Mouse (Mus musculus): ENCODE results near the gene Pank4.

The Pank4 gene

GRCm38 (mm10) chr4:154942632-154943322 lies 21.1 kb upstream of the Pank4 start:
- intact Hi-C loops (cut with DNase I): no loop called here

GRCm38 (mm10) chr4:154943323-154944039 lies 20.4 kb upstream of the Pank4 start:
- intact Hi-C loops (cut with DNase I): loop anchor here (2.0 kb wide), 1 partner anchor 67 kb away; no protein-coding TSS in a partner anchor

DNA sequence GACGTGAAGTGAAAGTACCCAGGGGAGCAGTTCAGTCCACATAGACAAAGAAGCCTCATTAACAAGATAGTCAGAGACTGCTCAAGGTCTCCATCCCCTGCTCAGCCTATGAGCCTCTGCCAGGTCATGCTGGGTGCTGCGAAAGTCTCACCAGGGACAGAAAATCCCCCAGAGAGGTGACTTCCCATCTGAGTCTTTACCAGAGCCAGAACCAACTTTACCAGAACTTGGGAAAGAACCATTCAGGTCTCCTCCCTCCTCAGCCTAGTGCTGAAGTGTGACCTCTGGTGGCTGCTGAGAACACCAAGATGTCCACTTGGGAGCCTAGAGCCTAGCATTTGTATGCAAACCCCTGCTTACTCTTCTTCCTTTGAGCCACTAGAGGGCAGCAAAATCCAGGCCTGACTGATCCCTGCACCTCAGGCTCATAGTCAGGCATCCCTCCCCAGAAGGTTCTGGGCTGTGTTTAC lies 19.8 kb upstream of the Pank4 start:
- intact Hi-C loops (cut with DNase I): loop anchor here (2.0 kb wide), 1 partner anchor 67 kb away; no protein-coding TSS in a partner anchor

DNA sequence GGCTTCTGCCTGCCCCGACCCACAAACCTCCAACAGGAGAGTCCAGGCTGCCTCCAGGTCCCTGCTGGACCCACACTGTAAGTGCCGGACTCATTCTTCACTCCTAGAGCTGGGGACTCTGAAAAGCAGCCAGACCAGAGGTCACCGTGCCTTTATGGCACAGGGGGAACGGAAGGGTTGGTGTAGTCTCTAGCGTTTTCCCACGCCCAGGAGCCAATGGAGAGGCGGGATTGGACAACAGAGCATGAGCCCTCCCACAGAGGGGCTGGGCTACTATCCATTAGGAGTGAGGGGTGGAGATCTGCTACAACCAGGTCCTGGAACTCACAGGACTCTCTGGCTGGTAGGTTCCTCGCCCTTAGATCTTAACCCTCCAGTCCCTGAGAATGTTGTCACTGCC lies 17.6 kb upstream of the Pank4 start:
- intact Hi-C loops (cut with DNase I): loop anchor here (5.0 kb wide), 2 partner anchors 41 to 116 kb away; no protein-coding TSS in a partner anchor

DNA sequence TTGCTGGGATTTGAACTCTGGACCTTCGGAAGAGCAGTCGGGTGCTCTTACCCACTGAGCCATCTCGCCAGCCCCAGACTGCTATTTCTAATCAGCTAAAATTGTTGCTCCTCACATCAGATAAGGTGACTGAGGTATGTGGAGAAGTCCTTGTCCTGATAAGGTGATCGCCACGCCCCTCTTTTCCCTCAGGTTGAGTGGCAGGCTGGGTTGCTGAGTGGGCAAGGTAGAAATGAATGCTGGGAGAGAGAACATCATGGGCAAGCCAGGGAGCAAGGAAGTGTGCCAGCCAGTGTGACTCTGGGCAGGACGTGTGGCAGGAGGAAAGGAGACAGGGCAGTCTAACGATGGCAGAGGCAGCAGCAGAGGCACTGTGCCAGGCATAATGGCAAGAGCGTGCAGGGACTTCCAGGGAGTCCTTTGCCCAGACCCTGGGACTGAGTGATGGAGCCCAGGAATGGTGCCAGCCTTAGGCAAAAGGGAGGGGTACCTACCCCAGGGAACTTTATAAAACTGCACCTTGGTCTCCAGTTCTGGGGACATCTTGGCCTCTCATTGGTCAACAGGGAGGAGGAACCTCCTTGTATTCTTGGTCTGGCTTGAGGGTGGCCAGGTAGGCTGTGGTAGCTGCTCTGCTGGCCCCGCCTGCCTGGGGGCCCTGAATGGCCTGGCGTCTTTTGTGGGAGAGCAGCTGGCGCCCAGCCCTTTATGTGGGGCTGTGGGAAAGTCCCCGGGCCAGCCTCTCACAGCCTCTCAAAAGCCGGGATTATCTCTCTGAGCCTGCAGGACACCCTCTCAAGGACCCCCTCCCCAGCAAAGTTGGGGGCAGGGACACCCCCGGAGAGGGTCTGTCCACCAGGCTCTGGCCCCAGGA lies 15.6 kb upstream of the Pank4 start:
- intact Hi-C loops (cut with DNase I): loop anchor here (5.0 kb wide), 2 partner anchors 39 to 114 kb away; no protein-coding TSS in a partner anchor

DNA sequence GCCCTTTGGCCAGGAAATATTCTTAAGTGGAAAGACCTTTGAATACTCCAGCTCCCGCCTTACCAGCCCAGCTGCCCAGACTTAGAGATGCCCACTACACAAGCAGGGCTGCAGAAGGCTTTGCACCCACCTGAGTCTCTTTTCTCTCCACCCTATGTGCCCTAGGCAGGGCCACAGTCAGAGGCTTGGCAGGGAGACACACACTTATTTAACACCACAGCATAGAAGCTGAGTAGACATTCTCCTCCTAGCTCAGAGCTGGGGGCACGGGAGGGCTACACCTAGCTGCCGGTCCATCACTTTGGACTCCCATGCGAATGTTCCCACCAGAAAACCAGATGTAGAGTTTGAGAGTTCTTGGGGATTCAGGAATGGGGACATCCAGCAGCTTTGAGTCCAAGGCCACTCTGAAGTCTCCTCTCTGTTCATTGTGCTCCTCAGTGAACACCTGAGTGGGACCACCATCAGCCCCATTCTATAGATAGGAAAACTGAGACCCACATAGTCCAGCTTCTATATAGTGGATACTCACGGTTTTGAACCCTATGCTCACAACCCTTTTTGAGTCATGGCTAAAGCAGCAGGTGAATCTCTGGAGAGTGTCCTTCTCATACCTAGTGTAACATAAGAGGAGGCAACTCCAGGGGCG lies 14.9 kb upstream of the Pank4 start:
- intact Hi-C loops (cut with DNase I): loop anchor here (5.0 kb wide), 2 partner anchors 38 to 113 kb away; no protein-coding TSS in a partner anchor

- intact Hi-C loops (cut with DNase I): loop anchor here (5.0 kb wide), 2 partner anchors 38 to 113 kb away; no protein-coding TSS in a partner anchor
Measured at GRCm38 (mm10) chr4:154949589-154949982, 14.3 kb upstream of the Pank4 start.

GRCm38 (mm10) chr4:154952461-154953241 lies 11.3 kb upstream of the Pank4 start:
- intact Hi-C loops (cut with DNase I): no loop called here

- intact Hi-C loops (cut with DNase I): no loop called here
Measured at GRCm38 (mm10) chr4:154956604-154957003, 7.3 kb upstream of the Pank4 start.

- intact Hi-C loops (cut with DNase I): no loop called here
Measured at GRCm38 (mm10) chr4:154957289-154957993, 6.5 kb upstream of the Pank4 start.

DNA sequence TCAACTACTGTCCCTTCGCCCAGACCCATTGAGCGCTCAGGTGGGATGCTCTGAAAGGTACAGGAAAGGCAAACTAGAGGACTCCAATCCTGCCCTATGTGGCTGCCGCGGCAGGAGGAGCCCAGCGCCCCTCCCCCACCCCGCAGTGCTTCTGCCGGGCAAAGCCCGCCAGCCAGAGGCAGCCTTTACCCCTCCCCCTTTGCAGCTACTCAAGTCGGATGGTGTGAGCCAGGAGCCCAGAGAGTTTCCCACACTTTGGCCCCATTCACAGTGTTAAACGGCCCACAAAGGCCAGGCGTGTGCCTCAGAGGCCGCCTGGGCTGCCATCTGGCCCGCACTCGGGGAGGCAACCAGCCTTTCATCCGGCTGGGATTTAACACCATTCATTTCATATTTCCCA lies 5.8 kb upstream of the Pank4 start:
- intact Hi-C loops (cut with DNase I): no loop called here

- intact Hi-C loops (cut with DNase I): no loop called here
Measured at GRCm38 (mm10) chr4:154958621-154959020, 5.3 kb upstream of the Pank4 start.

DNA sequence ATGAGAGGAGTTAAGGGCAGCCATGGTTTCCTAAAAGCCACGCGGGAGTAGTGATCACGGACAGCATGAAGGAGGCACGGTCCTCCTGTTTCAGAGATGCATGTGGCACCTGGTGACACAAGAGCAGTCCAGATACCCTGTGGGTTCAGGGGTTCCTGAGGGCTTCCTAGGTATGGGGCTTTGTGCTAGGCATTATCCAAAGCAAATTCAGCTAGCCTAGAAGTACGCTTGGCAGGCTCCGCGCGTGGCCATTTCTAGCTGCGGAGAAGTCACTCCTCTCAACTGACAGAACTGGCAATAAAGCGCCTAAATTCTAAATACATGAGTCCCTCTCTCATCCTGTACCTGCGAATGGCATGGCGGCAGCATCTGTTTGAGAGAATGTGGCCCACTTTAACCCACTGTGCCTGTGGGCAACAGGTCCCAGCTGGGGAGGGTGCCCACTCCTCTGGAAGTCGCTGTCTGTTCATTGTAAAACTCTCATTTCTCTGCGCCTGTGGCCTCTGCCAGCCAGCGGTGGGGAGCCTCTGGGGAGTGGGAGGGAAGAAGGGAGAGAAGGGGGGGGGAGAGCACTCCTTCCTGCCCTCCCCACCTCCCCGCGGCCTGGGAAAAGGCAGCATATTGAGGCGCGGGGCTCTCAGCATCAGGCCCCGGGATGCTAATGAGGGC lies 3.8 kb upstream of the Pank4 start:
- intact Hi-C loops (cut with DNase I): no loop called here

GRCm38 (mm10) chr4:154960690-154961225 lies 3.2 kb upstream of the Pank4 start, which contains the start of gene Hes5:
Hes5 (plus strand) TSS chr4:154960923.
- intact Hi-C loops (cut with DNase I): no loop called here

DNA sequence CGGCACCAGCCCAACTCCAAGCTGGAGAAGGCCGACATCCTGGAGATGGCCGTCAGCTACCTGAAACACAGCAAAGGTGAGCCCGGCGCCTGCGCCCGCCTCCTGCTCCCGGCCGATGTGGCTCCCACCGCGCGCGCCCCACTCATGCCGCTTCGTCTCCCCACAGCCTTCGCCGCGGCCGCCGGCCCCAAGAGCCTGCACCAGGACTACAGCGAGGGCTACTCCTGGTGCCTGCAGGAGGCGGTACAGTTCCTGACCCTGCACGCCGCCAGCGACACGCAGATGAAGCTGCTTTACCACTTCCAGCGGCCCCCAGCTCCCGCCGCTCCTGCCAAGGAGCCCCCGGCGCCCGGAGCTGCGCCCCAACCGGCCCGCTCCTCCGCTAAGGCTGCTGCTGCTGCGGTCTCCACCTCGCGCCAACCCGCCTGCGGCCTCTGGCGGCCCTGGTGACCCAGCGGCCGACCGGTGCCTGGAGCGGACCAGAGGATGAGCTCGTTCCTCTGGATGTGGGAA lies 2.6 kb upstream of the Pank4 start:
- intact Hi-C loops (cut with DNase I): no loop called here

GRCm38 (mm10) chr4:154961911-154962310 lies 2.0 kb upstream of the Pank4 start:
- intact Hi-C loops (cut with DNase I): no loop called here

- intact Hi-C loops (cut with DNase I): no loop called here
Measured at GRCm38 (mm10) chr4:154962683-154963082, 1.2 kb upstream of the Pank4 start.

- intact Hi-C loops (cut with DNase I): no loop called here
Measured at GRCm38 (mm10) chr4:154963190-154963836, 610 bp upstream of the Pank4 start.
